Mouse (Mus musculus): Measurements from ENCODE around the gene Tbc1d1.

GRCm38 (mm10) chr5:64230061-64230466 lies 74.0 kb downstream of the Tbc1d1 start:
- TF ChIP-seq USF1 (IDR thresholded peaks at IDR 0.05; ENCODE audit: low read depth) (no peak), POLR2A (IDR thresholded peaks at IDR 0.05; ENCODE audit: insufficient read length, low read depth) (peak; percentile 57), REST (IDR thresholded peaks at IDR 0.05; ENCODE audit: insufficient read depth, insufficient read length) (no peak), CEBPB (IDR thresholded peaks at IDR 0.05; ENCODE audit: insufficient read depth, poor library complexity, severe bottlenecking) (no peak), TCF12 (IDR thresholded peaks at IDR 0.05; ENCODE audit: insufficient read depth, poor library complexity, severe bottlenecking) (no peak), MAX (IDR thresholded peaks at IDR 0.05; ENCODE audit: low read depth) (no peak), E2F4 (IDR thresholded peaks at IDR 0.05; ENCODE audit: insufficient read depth) (no peak), POLR2AphosphoS2 (IDR thresholded peaks at IDR 0.05; ENCODE audit: insufficient read length, low read depth) (no peak)

Measured in myocyte (in vitro differentiated cells).